Mouse (Mus musculus) intestine, postnatal 0 days (tissue): ENCODE measurements around the gene Tnks1bp1. TPM values are rescaled to one million over a fixed set of nuclear protein-coding genes. Genes with fewer than 3 reads are reported as not detected.

Experiments used
- ATAC-seq: fragments of 200-750 bp; cut with Nextera tagmentation; 2 replicates; pipeline ENCODE4 v1.8.0; 2017; ENCODE audit warnings: mild to moderate bottlenecking, moderate TSS enrichment, moderate library complexity
- H3K27ac ChIP-seq: fragments of 300-500 bp; sonication (generic); 2 replicates; pipeline ENCODE4 v1.5.1; 2014; ENCODE audit warnings: mild to moderate bottlenecking, low read depth, low read length, moderate library complexity
- H3K27me3 ChIP-seq: fragments of 300-500 bp; sonication (generic); replicated peaks from 2 replicates; pipeline ENCODE4 v1.6.1; 2014; ENCODE audit warnings: low read length, mixed read lengths; ENCODE audit not compliant: control insufficient read depth, insufficient read depth
- H3K36me3 ChIP-seq: fragments of 300-500 bp; sonication (generic); 2 replicates; pipeline ENCODE4 v1.6.1; 2014; ENCODE audit warnings: mild to moderate bottlenecking, moderate library complexity; ENCODE audit not compliant: control insufficient read depth, insufficient read depth
- H3K4me1 ChIP-seq: fragments of 300-500 bp; sonication (generic); replicated peaks from 2 replicates; pipeline ENCODE4 v1.6.1; 2014; ENCODE audit warnings: antibody characterized with exemption, low read length, mixed read lengths; ENCODE audit not compliant: control insufficient read depth, insufficient read depth
- H3K4me2 ChIP-seq: fragments of 300-500 bp; sonication (generic); replicated peaks from 2 replicates; pipeline ENCODE4 v1.6.1; 2014; ENCODE audit warnings: low read depth, mild to moderate bottlenecking, moderate library complexity
- H3K4me3 ChIP-seq: fragments of 300-500 bp; sonication (generic); 2 replicates; pipeline ENCODE4 v1.5.1; 2014; ENCODE audit warnings: low read depth, low read length
- H3K9ac ChIP-seq: fragments of 300-500 bp; sonication (generic); 2 replicates; pipeline ENCODE4 v1.6.1; 2014; ENCODE audit warnings: mild to moderate bottlenecking, low read depth, low read length
- H3K9me3 ChIP-seq: fragments of 300-500 bp; sonication (generic); 2 replicates; pipeline ENCODE4 v1.6.1; 2016; ENCODE audit warnings: mixed run types; ENCODE audit not compliant: control insufficient read depth
- CTCF ChIP-seq: sonication (generic); IDR thresholded peaks from 2 replicates; pipeline ENCODE4 v1.5.1; 2016; ENCODE audit warnings: low read depth, mild to moderate bottlenecking, control low read depth, antibody characterized with exemption, moderate library complexity
- WGBS: fragments of 180-500 bp; shearing (Covaris S2); extraction: QIAGEN DNeasy Blood & Tissue Kit; methylation state at CpG from one replicate; pipeline ENCODE4 v1.1.7; 2014; 5-methylcytosine and 5-hydroxymethylcytosine counted together
- polyA plus RNA-seq: library from polyadenylated mRNA; unstranded; fragments of >200 nt; fragmentation: Nextera tagmentation; extraction: Ambion mirVana; gene quantifications from 2 replicates; pipeline ENCODE4 v1.2.1, GENCODE M21; 2015

The Tnks1bp1 gene
- polyA plus RNA-seq, 1 experiment from 2014 or later, result 18.0 TPM

DNA sequence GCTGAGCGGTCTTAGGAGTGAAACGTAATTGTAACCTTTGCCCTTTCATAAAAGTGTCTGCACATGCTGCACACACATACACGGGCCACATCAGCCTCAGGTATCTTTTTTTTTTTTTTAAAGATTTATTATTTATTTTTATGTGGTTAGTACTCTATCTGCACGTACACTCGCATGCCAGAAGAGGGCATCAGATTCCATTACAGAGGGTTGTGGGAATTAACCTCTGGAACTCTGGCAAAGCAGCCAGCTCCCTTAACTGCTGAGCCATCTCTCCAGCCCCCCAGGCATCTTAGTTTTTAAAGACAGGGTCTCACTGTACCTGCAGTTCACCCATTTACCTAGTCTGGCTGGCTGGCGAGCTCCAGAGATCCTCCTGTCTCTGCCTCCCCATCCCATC lies 11.9 kb downstream of the Tnks1bp1 start:
- H3K4me1 ChIP-seq, result peaks cover 6% of the 10 kb centered on the region
- no peaks in the 10 kb centered on the region for H3K9me3 ChIP-seq
- H3K27ac ChIP-seq, result peak overlapping the region; percentile 28; the same call in 1 of the 2 replicates
- no peaks in the 10 kb centered on the region for H3K27me3 ChIP-seq
- 71% methylated on average over 6 of the region's 6 CpGs for WGBS
- ATAC-seq, result 0 out of 2 replicates have a peak, but pooled peaks have one; percentile 18
- no peak overlapping the region for H3K4me2 ChIP-seq
- TF ChIP-seq CTCF, result peak; percentile 54
- H3K4me3 ChIP-seq, result no peak overlapping the region
- peaks cover 68% of the 10 kb centered on the region for H3K36me3 ChIP-seq
- no peak overlapping the region for H3K9ac ChIP-seq

DNA sequence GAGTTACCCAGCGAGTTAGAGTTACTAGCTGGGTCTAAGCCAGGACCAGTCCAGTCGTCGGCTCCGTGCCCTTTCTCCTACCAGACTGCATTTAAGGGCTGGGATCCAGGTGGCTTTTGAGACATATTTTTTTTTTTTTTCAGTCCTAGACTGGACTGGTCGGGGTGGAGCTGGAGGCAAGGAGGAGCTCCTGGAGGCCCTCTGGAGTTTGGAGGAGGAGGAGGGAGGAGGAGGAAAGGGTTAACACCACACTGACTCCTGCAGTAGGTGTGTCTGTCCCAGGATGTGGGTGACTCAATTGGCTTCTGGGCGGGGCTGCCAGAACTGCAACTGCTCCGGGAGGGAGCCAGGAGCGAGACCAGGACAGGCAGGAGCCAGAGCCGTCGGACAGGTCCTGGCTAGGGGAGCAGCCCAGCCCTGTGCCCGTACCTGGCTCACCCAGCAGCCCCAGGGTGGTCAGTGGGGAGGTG lies 12.8 kb downstream of the Tnks1bp1 start:
- H3K27ac ChIP-seq, result peak overlapping the region; percentile 81
- H3K36me3 ChIP-seq, result peaks cover 59% of the 10 kb centered on the region
- H3K4me3 ChIP-seq, result peak overlapping the region; percentile 50
- no peaks in the 10 kb centered on the region for H3K9me3 ChIP-seq
- 6% methylated on average over 11 of the region's 11 CpGs for WGBS
- peak overlapping the region; percentile 82 for H3K4me2 ChIP-seq
- peaks cover 6% of the 10 kb centered on the region for H3K4me1 ChIP-seq
- no peaks in the 10 kb centered on the region for H3K27me3 ChIP-seq
- peak overlapping the region; percentile 72 for H3K9ac ChIP-seq
- peak; percentile 87 for ATAC-seq
- TF ChIP-seq CTCF, result no peak

DNA sequence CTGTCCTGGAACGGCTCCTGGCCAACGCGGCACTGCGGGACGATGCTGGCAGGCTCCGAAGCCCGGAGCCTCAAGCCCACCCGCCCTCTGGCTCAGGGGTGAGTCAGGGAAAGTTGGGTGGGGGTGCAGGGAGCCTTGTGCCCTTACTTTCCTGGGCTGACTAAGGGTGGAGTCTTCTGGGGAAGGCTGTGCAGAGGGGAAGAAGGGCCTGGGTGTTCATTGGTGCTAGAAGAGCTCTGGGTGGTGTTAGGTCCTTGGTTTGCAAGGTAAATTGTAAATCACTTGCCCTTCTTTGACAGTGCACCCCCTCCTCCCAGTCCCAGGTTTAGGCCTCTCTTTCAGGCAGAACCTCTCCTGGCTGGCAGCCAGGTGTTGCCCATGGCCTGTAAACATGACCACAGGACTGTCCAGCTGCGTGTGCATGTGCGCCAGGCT lies 13.3 kb downstream of the Tnks1bp1 start:
- Histone ChIP-seq H3K4me1 (peaks cover 6% of the 10 kb centered on the region), H3K4me3 (peak overlapping the region; percentile 50), H3K9me3 (no peaks in the 10 kb centered on the region), H3K36me3 (peaks cover 59% of the 10 kb centered on the region), H3K4me2 (peak overlapping the region; percentile 82), H3K27me3 (no peaks in the 10 kb centered on the region), H3K27ac (peak overlapping the region; percentile 81), H3K9ac (peak overlapping the region; percentile 72)
- TF ChIP-seq CTCF, result no peak
- peak; percentile 28 for ATAC-seq
- 12% methylated on average over 10 of the region's 10 CpGs for WGBS

DNA sequence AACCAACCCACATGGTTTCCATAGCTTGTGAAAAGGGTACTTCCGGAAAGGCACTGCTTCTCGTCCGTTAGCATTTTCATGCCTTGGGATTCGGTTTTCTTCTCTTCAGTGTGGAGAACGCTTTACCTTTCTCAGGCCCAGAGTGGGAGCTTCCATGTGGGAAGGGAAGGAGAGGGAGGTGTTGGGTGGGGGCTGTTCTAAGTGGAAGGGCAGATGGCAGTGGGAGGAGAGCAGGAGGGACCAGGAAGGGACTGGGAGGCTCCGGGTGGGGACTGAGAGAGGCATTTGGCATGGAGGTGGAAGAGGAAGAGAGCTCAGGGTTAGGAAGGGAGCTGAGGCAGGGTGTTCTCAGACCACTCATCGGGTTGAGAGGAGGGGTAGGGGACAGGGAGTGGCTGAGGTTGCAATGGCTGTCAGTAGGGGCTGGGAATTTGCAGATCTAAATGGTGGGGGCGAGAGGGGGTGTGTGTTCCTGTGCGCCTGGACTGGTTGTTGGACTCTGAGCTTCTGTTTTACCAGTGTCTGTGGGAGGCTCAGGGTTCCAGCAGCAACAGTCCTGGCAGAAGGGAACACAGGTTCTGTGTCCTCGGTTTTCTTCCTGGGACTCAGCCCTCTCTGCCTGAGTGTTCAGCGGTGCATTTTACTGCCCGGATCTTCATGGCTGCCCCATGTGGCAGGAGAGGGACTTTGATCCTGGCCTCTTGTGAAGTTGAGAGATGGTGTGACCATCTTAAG lies 17.5 kb downstream of the Tnks1bp1 start:
- 0 out of 2 replicates have a peak, but pooled peaks have one; percentile 19 for ATAC-seq
- WGBS, result 59% methylated on average over 12 of the region's 12 CpGs

GRCm38 (mm10) chr2:85066937-85067336 lies 19.1 kb downstream of the Tnks1bp1 start:
- Histone ChIP-seq H3K36me3 (peaks cover 63% of the 10 kb centered on the region), H3K27ac (peak overlapping the region; percentile 54), H3K4me1 (peaks cover 20% of the 10 kb centered on the region; the same call in 1 of the 2 replicates), H3K9ac (no peak overlapping the region), H3K27me3 (no peaks in the 10 kb centered on the region), H3K9me3 (no peaks in the 10 kb centered on the region), H3K4me2 (no peak overlapping the region), H3K4me3 (no peak overlapping the region)
- TF ChIP-seq CTCF, result no peak
- ATAC-seq, result 0 out of 2 replicates have a peak, but pooled peaks have one; percentile 15
- WGBS, result 77% methylated on average over 5 of the region's 5 CpGs

More for the DNA sequence above, 17.5 kb downstream of the Tnks1bp1 start:
- Histone ChIP-seq H3K4me2 (peak overlapping the region; percentile 32), H3K27ac (peak overlapping the region; percentile 35), H3K4me1 (peaks cover 20% of the 10 kb centered on the region), H3K36me3 (peaks cover 49% of the 10 kb centered on the region), H3K4me3 (no peak overlapping the region), H3K9me3 (no peaks in the 10 kb centered on the region), H3K9ac (no peak overlapping the region), H3K27me3 (no peaks in the 10 kb centered on the region)
- TF ChIP-seq CTCF, result no peak

DNA sequence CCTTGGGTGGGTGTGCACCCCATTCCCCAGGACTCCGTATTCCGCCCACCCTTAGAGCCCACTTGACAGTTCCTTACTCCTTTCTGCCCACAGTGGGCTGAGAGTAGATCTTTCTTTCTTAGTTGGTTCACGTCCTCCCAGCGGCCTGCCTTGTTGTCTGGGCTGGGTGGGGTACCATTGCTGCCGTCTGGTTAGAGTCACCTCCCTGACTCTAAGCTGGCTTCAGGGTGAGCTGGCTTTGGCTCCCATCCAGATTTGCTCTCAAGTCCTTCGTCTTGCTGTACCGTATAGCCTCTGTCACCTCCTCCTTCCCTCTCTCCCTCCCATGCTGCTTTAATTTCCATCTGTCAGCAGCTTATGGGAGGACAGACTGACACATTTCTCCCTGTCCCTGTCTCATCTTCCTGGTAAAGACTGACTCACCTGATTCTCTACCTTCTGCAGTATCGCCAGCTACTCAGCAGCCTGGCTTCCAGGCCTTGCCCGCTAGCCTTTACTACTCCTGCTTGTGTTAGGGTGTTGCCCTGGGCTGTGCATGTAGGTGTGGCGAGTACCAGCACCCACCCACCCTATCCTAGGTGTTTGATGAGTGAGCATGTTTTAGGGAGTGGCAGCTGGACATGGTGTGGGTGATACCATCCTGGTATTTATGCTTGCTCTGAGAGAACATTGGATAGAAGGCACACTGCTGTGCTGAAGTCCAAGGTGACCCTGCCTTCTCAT lies 20.2 kb downstream of the Tnks1bp1 start:
- Histone ChIP-seq H3K9ac (no peak overlapping the region), H3K36me3 (peaks cover 60% of the 10 kb centered on the region)
- 43% methylated on average over 10 of the region's 10 CpGs for WGBS

More for the DNA sequence above, 20.2 kb downstream of the Tnks1bp1 start:
- Histone ChIP-seq H3K9me3 (no peaks in the 10 kb centered on the region), H3K4me1 (peaks cover 20% of the 10 kb centered on the region; the same call in 1 of the 2 replicates), H3K4me3 (no peak overlapping the region), H3K27me3 (no peaks in the 10 kb centered on the region), H3K4me2 (no peak overlapping the region), H3K27ac (peak overlapping the region; percentile 54)
- no peak for TF ChIP-seq CTCF
- peak; percentile 55 for ATAC-seq
